Mouse (Mus musculus): ENCODE measurements at regions not wholly inside any gene's neighbourhood (a gene's known extent, or its start where the extent isn't known, plus 50 kb on each side); places are given as distances from the start of the nearest gene placed in this dataset.

- DNase-seq (ENCODE audit: low spot score): peak; percentile 55
- no peaks in the 10 kb centered on the region for H3K9me3 ChIP-seq (replicated peaks; ENCODE audit: control insufficient read depth, low read length)
- no peak overlapping the region for H3K4me2 ChIP-seq (ENCODE audit: low read depth, low read length)
- no peaks in the 10 kb centered on the region for H3K36me3 ChIP-seq (replicated peaks; ENCODE audit: control insufficient read depth, insufficient read depth, low read length)
- no peak overlapping the region for H3K27ac ChIP-seq (ENCODE audit: low read depth)
- H3K4me1 ChIP-seq (ENCODE audit: control insufficient read depth, insufficient read depth): no peaks in the 10 kb centered on the region
- H3K27me3 ChIP-seq (ENCODE audit: control insufficient read depth, insufficient read depth, low read length): no peaks in the 10 kb centered on the region
- ATAC-seq (ENCODE audit: insufficient read depth, low read depth): no peak
- TF ChIP-seq EP300 (IDR thresholded peaks at IDR 0.05; ENCODE audit: low read depth): no peak
- no peak for TF ChIP-seq CTCF (IDR thresholded peaks at IDR 0.05; ENCODE audit: low read depth)
- H3K9ac ChIP-seq (replicated peaks; ENCODE audit: low read depth, low read length): no peak overlapping the region
- H3K4me3 ChIP-seq (ENCODE audit: low read depth, low read length): no peak overlapping the region
Measured at GRCm38 (mm10) chr5:47185868-47186267, 797.1 kb upstream of the Slit2 start.

GRCm38 (mm10) chr5:47202164-47202914 is 780.6 kb upstream of the Slit2 start:
- no peak overlapping the region for H3K9ac ChIP-seq (replicated peaks; ENCODE audit: low read depth, low read length)
- no peaks in the 10 kb centered on the region for H3K36me3 ChIP-seq (replicated peaks; ENCODE audit: control insufficient read depth, insufficient read depth, low read length)
- H3K4me2 ChIP-seq (ENCODE audit: low read depth, low read length): no peak overlapping the region
- no peak overlapping the region for H3K27ac ChIP-seq (ENCODE audit: low read depth)
- no peaks in the 10 kb centered on the region for H3K9me3 ChIP-seq (replicated peaks; ENCODE audit: control insufficient read depth, low read length)
- TF ChIP-seq CTCF (IDR thresholded peaks at IDR 0.05; ENCODE audit: low read depth): no peak
- no peak for TF ChIP-seq EP300 (IDR thresholded peaks at IDR 0.05; ENCODE audit: low read depth)
- H3K4me3 ChIP-seq (ENCODE audit: low read depth, low read length): no peak overlapping the region
- no peaks in the 10 kb centered on the region for H3K4me1 ChIP-seq (ENCODE audit: control insufficient read depth, insufficient read depth)
- no peaks in the 10 kb centered on the region for H3K27me3 ChIP-seq (ENCODE audit: control insufficient read depth, insufficient read depth, low read length)
- no peak for ATAC-seq (ENCODE audit: insufficient read depth, low read depth)
- 67% methylated on average over 3 of the region's 3 CpGs for WGBS
- DNase-seq (ENCODE audit: low spot score): no peak

DNA sequence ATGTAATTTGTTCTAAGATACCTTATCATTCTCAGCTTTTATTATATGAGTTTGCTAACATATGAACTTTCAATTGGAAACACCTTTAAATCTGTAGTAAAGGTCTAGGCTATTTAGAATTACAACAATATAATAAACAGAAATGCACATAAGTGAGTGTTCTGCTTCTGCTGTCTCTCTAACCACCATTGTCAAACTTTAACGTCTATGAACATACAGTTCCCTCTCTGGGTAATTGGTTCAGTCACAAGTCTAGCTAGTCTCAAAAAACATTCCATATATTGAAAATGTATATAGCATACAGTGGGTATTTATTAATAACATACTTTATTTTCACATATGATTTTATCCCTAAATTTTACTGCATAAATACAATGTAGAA is 780.0 kb upstream of the Slit2 start:
- H3K27ac ChIP-seq (ENCODE audit: low read depth): no peak overlapping the region
- WGBS: 77% methylated on average over 1 of the region's 1 CpGs
- ATAC-seq (ENCODE audit: insufficient read depth, low read depth) (no peak), DNase-seq (ENCODE audit: low spot score) (no peak)
- no peaks in the 10 kb centered on the region for H3K9me3 ChIP-seq (replicated peaks; ENCODE audit: control insufficient read depth, low read length)
- no peak overlapping the region for H3K4me3 ChIP-seq (ENCODE audit: low read depth, low read length)
- no peaks in the 10 kb centered on the region for H3K27me3 ChIP-seq (ENCODE audit: control insufficient read depth, insufficient read depth, low read length)
- H3K4me1 ChIP-seq (ENCODE audit: control insufficient read depth, insufficient read depth): no peaks in the 10 kb centered on the region
- TF ChIP-seq EP300 (IDR thresholded peaks at IDR 0.05; ENCODE audit: low read depth): no peak
- no peak for TF ChIP-seq CTCF (IDR thresholded peaks at IDR 0.05; ENCODE audit: low read depth)
- H3K4me2 ChIP-seq (ENCODE audit: low read depth, low read length): no peak overlapping the region
- H3K36me3 ChIP-seq (replicated peaks; ENCODE audit: control insufficient read depth, insufficient read depth, low read length): no peaks in the 10 kb centered on the region
- no peak overlapping the region for H3K9ac ChIP-seq (replicated peaks; ENCODE audit: low read depth, low read length)

- Histone ChIP-seq H3K4me1 (ENCODE audit: control insufficient read depth, insufficient read depth) (no peaks in the 10 kb centered on the region), H3K9ac (replicated peaks; ENCODE audit: low read depth, low read length) (no peak overlapping the region), H3K27ac (ENCODE audit: low read depth) (no peak overlapping the region), H3K27me3 (ENCODE audit: control insufficient read depth, insufficient read depth, low read length) (no peaks in the 10 kb centered on the region), H3K4me3 (ENCODE audit: low read depth, low read length) (no peak overlapping the region), H3K9me3 (replicated peaks; ENCODE audit: control insufficient read depth, low read length) (no peaks in the 10 kb centered on the region), H3K36me3 (replicated peaks; ENCODE audit: control insufficient read depth, insufficient read depth, low read length) (no peaks in the 10 kb centered on the region), H3K4me2 (ENCODE audit: low read depth, low read length) (no peak overlapping the region)
- TF ChIP-seq CTCF (IDR thresholded peaks at IDR 0.05; ENCODE audit: low read depth) (no peak), EP300 (IDR thresholded peaks at IDR 0.05; ENCODE audit: low read depth) (no peak)
- DNase-seq (ENCODE audit: low spot score): no peak
- WGBS: 60% methylated on average over 1 of the region's 1 CpGs
- ATAC-seq (ENCODE audit: insufficient read depth, low read depth): no peak
Measured at GRCm38 (mm10) chr5:47210542-47210941, 772.4 kb upstream of the Slit2 start.

DNA sequence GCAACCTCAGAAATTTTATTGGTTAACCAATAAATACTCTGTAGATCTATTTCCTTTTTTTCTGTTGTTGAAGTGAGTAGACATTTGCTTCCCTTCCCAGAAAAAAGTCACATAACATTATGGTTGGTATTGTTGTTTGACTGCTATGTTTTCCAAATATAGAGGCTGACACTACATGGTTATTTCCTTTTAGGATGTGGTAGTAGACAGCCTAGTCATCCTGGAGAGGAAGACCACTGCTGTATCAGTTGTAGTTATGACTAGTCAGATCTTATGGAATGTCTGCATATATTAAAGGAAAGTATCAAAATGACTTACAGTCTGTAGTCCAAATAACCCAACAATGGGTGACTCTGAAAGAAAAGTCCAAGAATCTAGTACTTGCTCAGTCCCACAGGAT is 767.5 kb upstream of the Slit2 start:
- H3K4me1 ChIP-seq (ENCODE audit: control insufficient read depth, insufficient read depth): no peaks in the 10 kb centered on the region
- no peaks in the 10 kb centered on the region for H3K9me3 ChIP-seq (replicated peaks; ENCODE audit: control insufficient read depth, low read length)
- TF ChIP-seq EP300 (IDR thresholded peaks at IDR 0.05; ENCODE audit: low read depth) (no peak), CTCF (IDR thresholded peaks at IDR 0.05; ENCODE audit: low read depth) (no peak)
- H3K36me3 ChIP-seq (replicated peaks; ENCODE audit: control insufficient read depth, insufficient read depth, low read length): no peaks in the 10 kb centered on the region
- H3K27me3 ChIP-seq (ENCODE audit: control insufficient read depth, insufficient read depth, low read length): no peaks in the 10 kb centered on the region
- DNase-seq (ENCODE audit: low spot score) (no peak), ATAC-seq (ENCODE audit: insufficient read depth, low read depth) (no peak)
- no peak overlapping the region for H3K9ac ChIP-seq (replicated peaks; ENCODE audit: low read depth, low read length)
- H3K4me2 ChIP-seq (ENCODE audit: low read depth, low read length): no peak overlapping the region
- no peak overlapping the region for H3K27ac ChIP-seq (ENCODE audit: low read depth)
- no peak overlapping the region for H3K4me3 ChIP-seq (ENCODE audit: low read depth, low read length)

DNA sequence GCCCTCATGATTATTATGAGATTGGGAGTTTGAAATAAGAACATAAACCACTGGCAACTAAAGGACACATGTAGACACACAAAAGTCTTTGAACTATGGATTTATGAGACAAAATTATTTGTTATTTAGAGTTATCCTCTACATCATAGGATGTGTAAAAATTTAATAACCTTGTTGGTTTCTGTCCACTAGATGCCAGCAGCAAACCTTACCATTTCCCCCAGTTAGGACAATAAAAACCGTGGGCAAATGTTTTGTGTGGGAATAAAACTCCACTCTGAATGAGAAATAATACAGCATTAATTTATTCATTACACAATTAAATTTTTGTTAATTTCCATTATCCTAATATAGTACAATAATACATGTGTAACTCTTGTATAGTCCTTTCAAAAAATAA is 757.7 kb upstream of the Slit2 start:
- no peak for ATAC-seq (ENCODE audit: insufficient read depth, low read depth)
- Histone ChIP-seq H3K9me3 (replicated peaks; ENCODE audit: control insufficient read depth, low read length) (no peaks in the 10 kb centered on the region), H3K4me3 (ENCODE audit: low read depth, low read length) (no peak overlapping the region), H3K27me3 (ENCODE audit: control insufficient read depth, insufficient read depth, low read length) (no peaks in the 10 kb centered on the region), H3K9ac (replicated peaks; ENCODE audit: low read depth, low read length) (no peak overlapping the region), H3K4me1 (ENCODE audit: control insufficient read depth, insufficient read depth) (no peaks in the 10 kb centered on the region), H3K36me3 (replicated peaks; ENCODE audit: control insufficient read depth, insufficient read depth, low read length) (no peaks in the 10 kb centered on the region), H3K27ac (ENCODE audit: low read depth) (no peak overlapping the region), H3K4me2 (ENCODE audit: low read depth, low read length) (no peak overlapping the region)
- TF ChIP-seq EP300 (IDR thresholded peaks at IDR 0.05; ENCODE audit: low read depth): no peak
- peak; percentile 18 for TF ChIP-seq CTCF (IDR thresholded peaks at IDR 0.05; ENCODE audit: low read depth)
- no peak for DNase-seq (ENCODE audit: low spot score)
- 53% methylated on average over 1 of the region's 1 CpGs for WGBS

All from heart, postnatal 0 days (tissue).